Mouse (Mus musculus): ENCODE measurements around the gene Pfdn5.

Gene Pfdn5

GRCm38 (mm10) chr15:102370727-102371126, 44.8 kb downstream of the Pfdn5 start:
- peak; percentile 81 for DNase-seq (ENCODE audit: low spot score)

GRCm38 (mm10) chr15:102376453-102377162, 50.7 kb downstream of the Pfdn5 start:
- peak; percentile 82 for DNase-seq (ENCODE audit: low spot score)

GRCm38 (mm10) chr15:102377163-102377543, 51.2 kb downstream of the Pfdn5 start:
- peak; percentile 96 for DNase-seq (ENCODE audit: low spot score)

GRCm38 (mm10) chr15:102377810-102378262, 51.9 kb downstream of the Pfdn5 start:
- peak; percentile 81 for DNase-seq (ENCODE audit: low spot score)

Data from MN1 (cell line).